Mouse (Mus musculus): ENCODE measurements at regions not wholly inside any gene's neighbourhood (a gene's known extent, or its start where the extent isn't known, plus 50 kb on each side); places are given as distances from the start of the nearest gene placed in this dataset.

DNA sequence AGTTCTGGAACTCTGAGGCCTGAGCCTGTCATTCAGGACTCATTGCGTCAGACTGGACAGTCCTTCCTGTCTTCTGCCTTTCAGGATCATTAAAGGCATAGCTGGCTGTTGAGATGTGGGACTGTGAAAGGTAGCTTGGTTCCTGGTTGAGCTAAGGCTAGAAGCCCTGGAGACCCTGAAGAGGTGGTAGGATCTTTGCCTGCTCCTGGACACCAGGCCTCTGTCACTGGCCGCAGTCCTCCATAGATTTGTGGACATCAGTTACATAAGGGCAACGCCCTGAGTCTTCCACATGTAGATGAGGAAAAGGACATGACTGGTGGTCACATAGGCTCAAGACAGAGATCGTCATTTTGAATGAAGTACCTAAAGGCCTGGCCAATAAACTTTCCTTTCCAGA, 127.9 kb downstream of the Opa1 start:
- DNase-seq (ENCODE audit: low spot score), result no peak

DNA sequence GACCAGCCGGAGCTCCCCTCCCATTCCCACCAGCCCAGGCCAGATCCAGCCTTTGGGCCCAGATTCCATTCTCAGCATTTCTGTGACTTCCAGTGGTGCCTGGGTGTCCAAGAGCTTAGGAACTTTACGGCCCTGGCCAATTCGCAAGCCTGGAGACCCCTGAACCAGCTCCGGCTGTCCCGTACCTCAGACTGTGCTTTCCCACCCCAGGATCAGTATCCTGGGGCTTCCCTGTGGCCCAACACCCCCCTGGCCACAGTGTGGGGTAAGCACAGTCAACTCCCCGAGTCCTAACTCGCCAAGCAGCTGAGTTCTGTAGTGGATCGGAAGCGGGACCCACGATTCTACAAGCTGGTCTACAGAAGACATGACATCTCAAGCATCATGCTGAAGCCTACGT, 128.5 kb downstream of the Opa1 start:
- no peak for DNase-seq (ENCODE audit: low spot score)

DNA sequence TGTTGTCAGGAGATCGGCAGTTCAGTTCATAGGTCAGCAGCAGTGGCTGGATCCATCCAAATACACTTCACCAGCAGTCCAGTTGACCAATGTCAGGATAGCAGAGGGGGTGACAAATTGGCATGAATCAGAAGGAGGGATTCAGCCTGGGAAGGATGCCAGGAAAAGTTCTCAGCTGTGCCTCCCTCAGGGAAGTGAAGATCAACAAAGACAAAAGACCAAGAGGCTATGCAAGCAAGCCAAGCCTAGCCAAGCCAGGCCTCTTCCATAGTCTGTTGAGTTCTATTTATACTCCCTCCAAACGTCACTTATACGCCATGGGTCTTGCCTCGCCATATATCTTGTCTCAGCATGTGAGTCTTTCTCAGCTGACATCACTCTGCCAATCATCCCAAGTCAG, 129.9 kb downstream of the Opa1 start:
- DNase-seq (ENCODE audit: low spot score), result no peak

DNA sequence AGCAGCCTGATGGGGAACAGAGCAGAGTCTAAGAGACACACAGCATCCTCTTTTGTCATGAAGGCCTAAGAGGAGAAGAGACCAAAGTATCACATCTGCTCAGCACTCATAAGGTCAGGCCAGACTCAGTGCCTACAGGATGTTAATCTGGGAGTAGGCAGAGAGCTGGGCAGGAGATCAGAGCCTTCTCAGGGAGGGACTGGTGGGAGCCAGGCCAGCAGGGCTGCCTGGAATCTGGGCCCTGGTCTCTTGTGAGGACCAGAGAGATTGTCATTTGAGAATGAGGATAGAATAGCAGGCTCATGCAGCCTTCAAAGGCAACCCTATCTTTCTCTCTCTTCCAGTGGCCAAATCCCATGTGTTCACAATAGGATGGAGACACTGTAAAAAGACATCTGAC, 132.3 kb downstream of the Opa1 start:
- DNase-seq (ENCODE audit: low spot score), result no peak

DNA sequence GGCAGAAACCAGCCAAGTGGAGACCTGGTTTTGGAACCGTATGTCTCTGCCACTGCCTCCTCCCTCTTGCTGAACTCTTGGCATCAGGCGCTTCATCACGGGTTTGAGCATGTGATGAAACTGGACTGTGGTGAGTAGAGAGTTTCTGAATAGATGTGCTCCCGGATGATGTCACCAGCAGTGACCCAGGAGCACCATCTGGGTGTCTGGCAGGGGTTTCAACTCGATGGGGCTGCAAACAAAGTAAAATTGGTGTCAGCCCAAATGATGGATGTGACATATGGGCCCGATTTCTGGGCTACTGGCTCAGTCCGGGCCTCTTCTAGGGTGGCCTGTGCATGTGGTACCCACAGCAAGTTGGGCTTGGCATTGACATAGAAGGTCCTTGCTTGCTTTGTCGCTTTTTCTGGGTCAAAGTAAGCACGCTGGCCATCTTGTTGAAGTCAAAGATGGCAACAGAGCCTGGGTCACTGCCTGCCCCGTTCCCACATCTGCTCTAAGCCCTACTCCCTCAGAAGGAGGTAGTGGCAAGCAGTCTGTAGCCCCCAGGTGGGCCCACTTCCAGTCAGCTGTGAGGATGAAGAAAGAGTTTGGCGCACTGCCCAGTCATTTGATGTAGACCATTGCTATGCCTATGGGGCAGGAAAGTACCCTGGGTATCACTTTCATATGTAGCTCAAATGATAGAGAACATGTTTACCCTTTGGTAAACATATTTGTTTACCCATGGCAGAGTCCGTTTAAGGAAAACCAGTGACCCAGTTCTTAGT, 133.0 kb downstream of the Opa1 start:
- no peak for DNase-seq (ENCODE audit: low spot score)

DNA sequence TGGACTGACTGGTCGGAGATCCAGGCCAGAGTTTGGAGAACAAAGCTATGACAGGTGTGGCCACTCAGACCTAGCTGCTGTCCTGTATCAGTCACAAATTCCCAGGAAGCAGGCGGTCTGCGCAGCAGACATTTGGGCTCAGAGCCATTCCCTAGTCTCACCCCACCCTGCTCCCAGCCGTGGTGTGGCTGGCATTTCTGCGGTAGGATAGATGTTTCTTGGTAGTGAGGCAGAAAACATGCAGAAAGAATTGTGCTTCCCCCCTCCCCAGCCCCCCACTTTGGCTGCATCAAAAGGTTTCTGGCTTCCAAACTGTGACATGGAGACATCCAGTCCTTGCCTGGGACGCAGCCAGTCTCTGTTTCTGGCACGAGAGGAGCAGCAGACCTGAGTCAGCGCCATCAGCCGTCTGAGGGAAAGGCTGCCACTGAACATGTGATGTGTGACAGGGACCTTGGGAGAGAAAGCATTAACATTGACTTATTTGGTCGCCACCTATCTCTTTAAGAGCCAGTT, 135.5 kb downstream of the Opa1 start:
- peak; percentile 58 for DNase-seq (ENCODE audit: low spot score)

DNA sequence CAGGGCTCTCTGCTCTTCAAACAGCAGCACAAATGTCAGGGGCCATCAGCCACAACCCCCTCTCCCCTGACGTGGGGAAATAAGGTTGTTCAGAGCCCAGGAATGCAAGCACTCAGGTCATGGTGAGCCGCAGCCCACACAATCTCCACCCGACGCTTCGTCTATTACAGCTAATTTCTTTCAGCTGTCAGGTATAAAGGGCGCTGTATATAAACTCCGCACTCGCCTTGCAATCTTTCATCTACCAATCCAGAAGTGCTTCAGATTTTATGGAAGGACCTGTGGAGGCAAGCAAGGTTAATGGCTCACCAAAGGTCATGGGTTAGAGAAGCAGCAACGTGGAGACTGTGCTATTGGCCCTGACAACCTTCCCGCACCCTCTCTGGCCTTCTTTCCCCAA, 139.8 kb downstream of the Opa1 start:
- DNase-seq (ENCODE audit: low spot score), result no peak

DNA sequence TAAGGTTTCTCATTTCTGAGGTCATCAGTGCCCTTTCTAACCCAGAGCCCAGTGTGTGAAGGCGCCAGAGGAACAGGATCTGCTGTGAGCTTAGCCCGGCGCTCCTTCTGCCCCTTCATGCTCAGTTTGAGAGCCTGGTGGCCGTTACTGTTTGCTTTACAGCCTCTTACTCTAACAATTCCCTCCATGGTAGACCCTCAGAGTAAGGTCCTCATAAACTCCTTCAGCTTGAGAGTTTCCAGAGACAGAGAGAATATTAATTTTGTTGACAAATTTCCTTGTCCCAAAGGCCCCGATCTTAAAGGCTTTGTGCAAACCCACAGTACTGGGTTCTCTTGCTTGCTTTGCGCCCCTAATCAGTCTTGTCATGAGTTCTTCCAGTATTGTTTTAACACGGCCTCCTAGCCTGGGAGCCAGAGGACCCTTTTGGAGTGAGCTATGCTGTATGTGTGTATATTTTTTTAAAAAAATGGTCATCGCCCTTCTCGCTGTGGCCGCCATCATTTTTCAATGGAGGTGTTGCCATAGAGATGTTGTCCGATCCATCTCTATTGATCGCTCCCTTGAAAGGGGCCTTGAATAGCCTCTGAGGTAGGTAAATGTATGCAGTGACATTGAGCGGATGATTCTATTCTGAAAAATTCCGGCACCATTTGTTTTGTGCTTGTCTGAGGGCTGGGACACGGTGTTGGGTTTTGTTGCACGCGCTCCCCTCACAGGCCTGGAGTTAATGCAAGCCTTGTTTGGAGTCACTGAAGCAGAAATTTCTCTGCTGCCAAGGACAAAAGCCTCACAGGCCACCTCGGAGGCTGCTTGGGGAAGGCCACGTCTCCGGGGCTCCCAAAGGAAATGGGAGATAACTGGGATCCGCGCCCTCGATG, 140.7 kb downstream of the Opa1 start:
- DNase-seq (ENCODE audit: low spot score), result no peak

DNA sequence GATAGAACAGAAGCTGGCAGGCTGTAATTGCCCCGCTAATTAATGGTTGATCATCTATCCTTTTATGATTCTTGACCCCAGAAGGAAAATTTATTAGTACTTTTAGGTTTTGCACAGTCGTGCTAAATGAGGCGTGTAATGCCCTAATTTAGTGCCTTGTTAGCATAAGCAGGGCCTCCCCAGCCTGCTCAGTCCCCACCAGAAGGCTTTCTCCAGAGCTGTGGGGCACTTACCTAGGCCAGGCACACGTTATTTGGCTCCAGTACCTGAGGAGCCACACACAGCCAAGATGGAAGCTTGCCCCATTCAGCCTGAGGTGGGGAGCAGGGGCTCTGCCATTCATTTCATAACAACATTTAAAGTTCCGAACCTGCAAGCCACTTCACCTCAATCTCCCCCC, 146.0 kb downstream of the Opa1 start:
- no peak for DNase-seq (ENCODE audit: low spot score)

DNA sequence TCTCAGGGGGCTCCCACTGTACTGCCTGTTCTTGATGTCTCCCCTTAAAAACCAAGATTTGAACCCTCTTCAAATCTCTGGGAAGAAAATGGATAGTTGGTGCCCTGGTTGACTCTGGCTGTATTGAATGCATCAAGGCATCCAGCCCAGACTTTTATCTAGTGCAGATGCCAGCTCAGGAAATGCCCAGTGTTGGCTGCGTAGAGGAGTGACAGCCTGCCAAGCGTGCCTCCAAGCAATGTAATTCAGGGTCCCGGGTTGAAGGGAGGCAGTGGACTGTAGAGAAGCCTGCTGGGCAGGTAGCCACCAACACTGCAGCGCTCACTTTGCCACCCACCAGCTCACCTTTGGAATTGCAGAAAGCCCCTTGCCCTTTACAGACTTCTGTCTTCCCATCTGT, 146.4 kb downstream of the Opa1 start:
- no peak for DNase-seq (ENCODE audit: low spot score)

DNA sequence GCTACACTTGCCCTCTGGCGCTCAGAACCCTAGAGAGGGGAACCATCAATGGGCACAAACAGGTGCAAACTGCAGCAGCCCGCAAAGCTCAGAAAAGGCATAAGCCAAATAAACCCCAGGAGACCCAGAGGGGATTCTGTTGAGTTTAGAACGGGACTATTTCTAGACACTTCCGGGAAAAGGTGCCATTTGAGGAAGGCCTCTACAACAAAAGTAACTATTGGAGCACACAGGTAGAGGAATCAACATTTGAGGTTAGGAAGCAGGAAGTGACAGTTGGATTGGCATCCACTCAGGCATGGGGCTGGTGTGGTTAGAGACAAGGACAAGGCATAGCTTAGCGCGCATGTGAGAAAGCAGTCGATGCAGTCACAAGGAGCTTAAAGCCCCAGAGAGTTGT, 148.3 kb downstream of the Opa1 start:
- no peak for DNase-seq (ENCODE audit: low spot score)

DNA sequence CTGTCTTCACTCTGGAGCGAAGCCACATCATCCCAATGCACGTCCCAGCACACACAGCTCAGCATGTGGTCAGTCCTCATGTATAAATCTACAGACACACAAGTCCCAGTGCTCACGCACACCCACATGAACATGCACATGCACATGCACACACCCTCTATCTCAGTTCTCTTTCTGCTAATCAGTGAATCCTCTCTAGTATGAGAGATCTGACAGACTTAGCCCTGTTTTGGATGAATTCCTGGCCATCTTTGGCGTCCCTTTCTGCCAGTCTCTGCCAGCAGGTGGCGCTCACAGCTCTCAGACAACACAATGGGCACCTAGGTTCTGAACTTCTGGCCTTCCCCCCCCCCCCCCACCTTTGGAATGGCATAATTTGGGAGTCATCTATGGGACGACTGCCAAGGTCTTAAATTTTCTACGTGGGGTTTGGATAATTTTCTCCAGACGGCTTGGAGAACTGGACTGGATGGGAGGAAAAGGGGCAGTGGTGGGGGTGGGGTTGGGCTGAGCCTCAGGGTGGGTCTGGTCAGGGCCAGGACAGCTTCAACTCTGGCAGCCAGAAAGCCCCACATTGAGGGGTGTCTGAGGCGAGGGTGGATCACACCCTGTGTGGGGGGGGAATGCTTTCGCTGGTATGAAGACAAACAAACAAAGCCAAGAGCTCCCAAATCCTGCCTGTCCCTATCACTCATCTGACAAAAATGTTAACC, 149.8 kb downstream of the Opa1 start:
- peak; percentile 78 for DNase-seq (ENCODE audit: low spot score)

DNA sequence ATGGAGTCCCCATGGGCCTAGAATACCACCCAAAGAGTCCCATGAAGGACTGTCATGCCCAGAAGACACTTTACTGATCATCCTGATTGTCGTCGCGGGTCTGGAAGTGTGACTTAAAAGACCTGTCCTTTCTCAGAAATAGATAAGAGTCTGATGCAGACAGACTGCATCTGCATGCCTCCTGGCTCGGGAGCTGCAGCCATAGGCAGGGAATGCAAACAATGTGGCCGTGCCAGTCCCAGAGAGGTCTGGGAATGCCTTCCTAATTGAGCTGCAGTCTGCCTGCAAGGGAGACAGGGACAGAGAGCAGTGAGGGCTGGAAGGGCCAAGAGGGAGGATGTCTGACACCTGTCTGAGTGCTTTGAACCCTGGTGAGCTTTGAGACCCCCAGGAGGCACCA, 150.9 kb downstream of the Opa1 start:
- DNase-seq (ENCODE audit: low spot score), result no peak

DNA sequence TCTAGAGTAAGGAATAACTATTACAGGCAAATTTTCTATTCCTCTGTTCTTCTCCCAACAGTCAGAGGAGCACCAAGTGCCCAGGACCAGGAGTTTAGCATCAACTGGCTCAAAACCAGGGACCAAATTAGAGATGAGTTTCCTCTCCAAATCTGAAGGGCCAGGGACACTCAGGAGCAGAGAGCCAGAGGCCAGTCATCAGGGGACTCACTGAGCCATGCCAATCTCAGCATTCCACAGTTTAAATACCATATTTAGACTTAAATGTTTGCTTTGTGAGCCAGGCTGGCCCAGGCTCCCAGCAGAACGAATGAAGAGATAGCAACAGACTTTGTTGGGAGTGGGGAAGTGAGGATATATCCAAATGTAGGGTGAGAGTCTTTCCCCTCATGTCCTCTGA, 153.8 kb downstream of the Opa1 start:
- no peak for DNase-seq (ENCODE audit: low spot score)

DNA sequence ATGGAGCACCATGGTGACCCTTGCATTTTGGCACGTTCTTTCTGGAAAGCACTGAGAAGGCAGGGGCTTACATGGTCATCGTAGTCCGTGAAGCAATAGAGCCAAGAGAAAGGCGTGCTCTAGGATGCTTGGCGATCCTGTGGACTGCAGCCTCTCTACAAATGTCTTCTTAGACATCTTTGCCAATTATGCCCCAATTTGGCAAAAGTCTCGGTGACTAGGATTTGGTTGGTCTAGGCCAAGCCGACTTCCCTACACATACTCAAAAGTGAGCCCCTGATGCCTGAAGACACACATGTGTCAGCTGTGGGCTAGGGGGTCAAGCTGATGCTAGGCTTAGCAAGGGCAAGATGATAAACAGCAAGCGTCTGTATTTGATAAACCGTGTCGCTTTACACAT, 154.7 kb downstream of the Opa1 start:
- no peak for DNase-seq (ENCODE audit: low spot score)

DNA sequence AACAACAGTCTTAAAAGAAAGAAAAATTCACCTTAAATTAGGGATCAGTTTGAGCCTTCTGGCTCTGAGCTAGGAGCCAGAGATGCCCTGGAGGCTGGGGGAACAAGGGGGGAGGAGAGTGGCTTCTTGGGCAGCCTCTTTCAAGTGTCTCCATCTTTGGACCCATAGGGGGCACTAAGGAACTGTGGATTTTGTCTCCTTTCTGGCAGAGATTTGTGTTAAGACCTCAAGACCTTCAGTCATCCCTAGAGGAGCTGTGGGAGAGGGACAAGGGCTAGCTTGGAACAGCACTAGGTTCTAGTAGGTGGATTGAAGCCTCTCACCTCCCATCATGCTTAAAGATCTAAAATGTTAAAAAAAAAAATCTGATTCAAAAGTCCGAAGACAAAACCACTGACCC, 155.2 kb downstream of the Opa1 start:
- no peak for DNase-seq (ENCODE audit: low spot score)

DNA sequence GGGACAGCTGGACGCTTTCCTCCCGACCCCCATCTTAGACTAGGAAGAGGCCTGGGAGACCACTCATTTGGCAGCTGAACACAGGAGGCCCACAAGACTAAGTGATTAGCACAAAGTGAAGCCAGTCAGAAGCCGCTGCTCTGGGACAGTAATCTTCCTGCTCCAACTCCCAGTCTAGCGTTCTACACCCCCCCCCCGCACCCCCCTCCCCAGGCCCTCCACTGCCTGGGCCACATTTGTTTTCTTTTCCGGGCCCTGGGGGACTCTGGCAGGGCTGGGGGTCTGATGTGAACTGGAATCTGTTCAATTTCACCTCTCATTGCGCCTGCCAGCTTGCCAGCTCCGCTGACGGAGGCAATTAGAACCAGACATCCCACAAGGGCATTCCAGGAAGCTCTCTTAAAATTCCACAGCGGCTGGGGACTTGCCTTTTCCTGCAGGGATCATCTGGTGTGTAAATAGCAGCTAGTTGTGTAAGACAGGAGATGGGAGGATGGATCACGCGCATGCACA, 155.7 kb downstream of the Opa1 start:
- no peak for DNase-seq (ENCODE audit: low spot score)

DNA sequence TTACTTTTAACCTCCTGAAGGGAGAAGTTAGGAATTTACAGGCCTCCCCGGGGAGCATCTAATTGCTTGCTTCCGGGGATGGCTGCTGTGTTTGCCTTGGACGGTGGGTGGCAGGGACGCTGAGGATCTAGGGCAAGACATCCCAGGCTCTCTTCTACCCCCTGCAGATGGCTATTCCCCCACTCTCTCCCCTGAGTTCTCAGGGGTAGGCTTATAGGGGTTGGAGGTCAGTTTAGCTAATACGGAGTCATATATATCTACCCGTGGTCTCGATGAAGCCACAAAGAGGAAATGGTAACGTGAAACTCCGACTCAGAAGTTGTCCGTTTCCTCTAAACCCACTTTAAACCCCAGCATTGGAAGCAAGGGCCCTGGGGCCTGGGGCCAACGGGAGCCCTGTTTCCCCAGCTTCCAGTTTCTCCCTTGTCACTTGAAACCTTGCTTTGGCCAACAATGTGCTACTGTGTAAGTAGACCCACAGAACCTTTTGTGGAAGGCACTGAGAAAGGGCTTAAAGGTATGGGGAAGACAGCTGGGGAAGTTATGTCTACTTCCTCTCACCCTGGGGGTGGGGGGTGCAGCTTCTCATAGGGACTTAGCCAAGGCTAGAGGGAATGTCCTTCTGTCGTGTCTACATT, 156.4 kb downstream of the Opa1 start:
- no peak for DNase-seq (ENCODE audit: low spot score)

DNA sequence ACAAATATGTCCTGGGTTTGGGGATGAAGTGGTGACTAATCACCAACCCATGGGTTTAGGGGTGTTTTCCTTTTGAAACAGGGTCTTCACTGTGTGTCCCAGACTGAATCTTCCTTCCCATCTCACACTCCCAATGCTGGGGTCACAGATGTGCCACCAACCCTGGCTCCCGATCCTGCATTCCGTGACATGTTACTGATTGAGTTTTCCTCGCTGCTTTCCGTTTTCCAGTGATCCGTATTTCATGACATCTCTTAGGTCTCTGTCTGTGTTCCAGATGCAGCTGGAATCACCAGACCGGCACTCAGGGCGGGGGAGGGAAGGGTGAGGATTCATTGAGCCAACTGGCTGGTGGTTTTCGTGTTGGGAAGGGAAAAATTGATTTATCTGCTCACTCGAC, 157.1 kb downstream of the Opa1 start:
- DNase-seq (ENCODE audit: low spot score), result no peak

DNA sequence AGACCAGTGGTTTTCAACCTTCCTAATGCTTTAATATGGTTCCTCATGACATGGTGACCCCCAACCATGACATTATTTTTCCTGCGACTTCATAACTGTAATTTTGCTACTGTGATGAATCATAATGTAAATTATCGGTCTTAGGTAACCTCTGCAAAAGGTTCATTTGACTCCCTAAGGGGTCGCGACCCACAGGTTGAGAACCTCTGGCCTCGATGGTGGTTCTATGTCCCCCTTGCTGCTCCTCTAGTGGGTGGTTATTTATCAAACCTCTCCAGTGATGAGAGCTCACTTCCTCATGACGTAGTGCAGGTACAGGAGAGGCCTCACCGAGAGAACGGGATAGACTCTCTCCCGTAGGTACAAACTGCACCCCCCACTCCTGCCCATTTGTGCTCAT, 158.9 kb downstream of the Opa1 start:
- no peak for DNase-seq (ENCODE audit: low spot score)

DNA sequence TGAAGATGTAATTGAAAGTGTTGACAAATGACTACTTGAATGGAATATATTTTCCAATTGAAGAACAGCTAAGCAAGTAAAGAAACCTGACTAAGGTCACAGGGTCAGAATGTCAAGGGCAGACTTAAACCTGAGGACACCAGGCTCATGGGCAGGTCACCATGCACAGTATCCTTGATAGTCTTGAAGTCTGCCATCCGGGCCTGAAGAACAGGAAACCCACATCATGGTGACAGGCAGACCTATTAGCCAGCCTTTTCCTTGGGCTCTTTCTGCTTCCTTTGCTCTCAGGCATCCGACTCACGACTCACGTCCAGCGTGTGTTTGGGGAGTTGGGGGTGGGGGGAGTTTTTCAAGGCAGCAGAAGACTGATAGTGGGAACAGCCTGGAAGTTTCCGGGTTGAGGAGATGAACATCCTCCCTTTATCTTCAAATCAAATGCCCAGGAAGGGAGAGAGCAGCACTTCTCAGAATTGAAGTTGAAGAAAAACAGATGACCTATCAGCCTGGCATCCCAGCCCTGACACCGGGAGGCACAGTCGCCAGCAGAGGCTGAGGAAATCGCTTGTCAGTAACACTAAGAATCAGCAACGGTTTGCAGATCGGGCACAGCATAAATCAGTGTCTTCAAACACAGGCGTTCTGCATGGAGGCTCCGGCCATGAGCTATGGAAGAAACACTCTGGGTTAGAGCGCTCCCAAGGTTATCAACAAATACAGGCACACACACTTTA, 163.5 kb downstream of the Opa1 start:
- DNase-seq (ENCODE audit: low spot score), result no peak

Data from ovary, postnatal 36 days (tissue).